Mouse (Mus musculus) bone marrow macrophage, adult 2 months (primary cell): ENCODE data around the gene Actg1. TPM values are rescaled to one million over a fixed set of nuclear protein-coding genes. Genes with fewer than 3 reads are reported as not detected.

Source experiments
- H3K27ac ChIP-seq: 2 replicates; pipeline ENCODE4 v1.5.1; 2012; ENCODE audit warnings: low read depth, low read length; ENCODE audit not compliant: insufficient read depth
- H3K4me1 ChIP-seq: 2 replicates; pipeline ENCODE4 v1.6.1; 2012; ENCODE audit warnings: low read length; ENCODE audit not compliant: control insufficient read depth, insufficient read depth
- H3K4me3 ChIP-seq: 2 replicates; pipeline ENCODE4 v1.5.1; 2012; ENCODE audit warnings: mild to moderate bottlenecking, low read length, moderate library complexity; ENCODE audit not compliant: insufficient read depth
- CTCF ChIP-seq: IDR thresholded peaks from 2 replicates; pipeline ENCODE4 v1.5.1; 2012; ENCODE audit warnings: low read depth, mild to moderate bottlenecking, low read length, moderate library complexity
- POLR2A ChIP-seq: IDR thresholded peaks from 2 replicates; pipeline ENCODE4 v1.6.1; 2012; ENCODE audit warnings: mild to moderate bottlenecking, low read depth, low read length, borderline replicate concordance
- polyA plus RNA-seq: library from polyadenylated mRNA; stranded (reverse); fragments of >200 nt; gene quantifications from 2 replicates; pipeline ENCODE4 v1.2.4, GENCODE M21; 2012; ENCODE audit not compliant: missing spikeins, insufficient read depth, insufficient read length

The Actg1 gene
- polyA plus RNA-seq, 1 experiment, result 2,131 TPM

- TF ChIP-seq CTCF, result no peak
- no peak for TF ChIP-seq POLR2A
- no peak within 1 kb of the TSS for H3K27ac ChIP-seq
- H3K4me1 ChIP-seq, result no peaks in the 10 kb centered on the region; the same call in 1 of the 2 replicates
- peak within 1 kb of the TSS; percentile 91 for H3K4me3 ChIP-seq
These were observed 30.5 kb upstream of the Actg1 start, which contains the start of gene Faap100 for GRCm38 (mm10) chr11:120378611-120379540. Faap100 (minus strand) TSS chr11:120378764.

- no peaks in the 10 kb centered on the region; the same call in 1 of the 2 replicates for H3K4me1 ChIP-seq
- H3K4me3 ChIP-seq, result peak overlapping the region; percentile 91
- no peak overlapping the region for H3K27ac ChIP-seq
- no peak for TF ChIP-seq CTCF
- no peak for TF ChIP-seq POLR2A
These were observed 29.8 kb upstream of the Actg1 start for GRCm38 (mm10) chr11:120378031-120378610.

GRCm38 (mm10) chr11:120377337-120377736 is 29.0 kb upstream of the Actg1 start:
- no peak for TF ChIP-seq POLR2A
- TF ChIP-seq CTCF, result no peak
- H3K4me3 ChIP-seq, result peak overlapping the region; percentile 91

GRCm38 (mm10) chr11:120376302-120377160 is 28.2 kb upstream of the Actg1 start:
- Histone ChIP-seq H3K27ac (no peak overlapping the region), H3K4me3 (no peak overlapping the region), H3K4me1 (no peaks in the 10 kb centered on the region; the same call in 1 of the 2 replicates)
- TF ChIP-seq CTCF, result no peak
- no peak for TF ChIP-seq POLR2A

More at GRCm38 (mm10) chr11:120377337-120377736, 29.0 kb upstream of the Actg1 start:
- no peaks in the 10 kb centered on the region; the same call in 1 of the 2 replicates for H3K4me1 ChIP-seq
- no peak overlapping the region for H3K27ac ChIP-seq

- TF ChIP-seq POLR2A, result no peak
- TF ChIP-seq CTCF, result no peak
These were observed 27.0 kb upstream of the Actg1 start for GRCm38 (mm10) chr11:120375324-120375723.

GRCm38 (mm10) chr11:120373820-120374586 is 25.7 kb upstream of the Actg1 start:
- no peaks in the 10 kb centered on the region; the same call in 1 of the 2 replicates for H3K4me1 ChIP-seq
- TF ChIP-seq CTCF (no peak), POLR2A (no peak)
- no peak overlapping the region for H3K4me3 ChIP-seq

More at GRCm38 (mm10) chr11:120375324-120375723, 27.0 kb upstream of the Actg1 start:
- H3K4me1 ChIP-seq, result no peaks in the 10 kb centered on the region; the same call in 1 of the 2 replicates
- H3K27ac ChIP-seq, result no peak overlapping the region
- no peak overlapping the region for H3K4me3 ChIP-seq

GRCm38 (mm10) chr11:120373025-120373424 is 24.7 kb upstream of the Actg1 start:
- TF ChIP-seq POLR2A (no peak), CTCF (no peak)
- H3K4me3 ChIP-seq, result no peak overlapping the region
- H3K4me1 ChIP-seq, result no peaks in the 10 kb centered on the region; the same call in 1 of the 2 replicates
- H3K27ac ChIP-seq, result no peak overlapping the region

More at GRCm38 (mm10) chr11:120373820-120374586, 25.7 kb upstream of the Actg1 start:
- no peak overlapping the region for H3K27ac ChIP-seq

- Histone ChIP-seq H3K27ac (no peak overlapping the region), H3K4me3 (no peak overlapping the region), H3K4me1 (peaks cover 9% of the 10 kb centered on the region)
- no peak for TF ChIP-seq POLR2A
- peak; percentile 63 for TF ChIP-seq CTCF
These were observed 21.3 kb upstream of the Actg1 start for GRCm38 (mm10) chr11:120369656-120370055.
